Mouse (Mus musculus): ENCODE data around the gene Astn1.

Astn1 gene

GRCm38 (mm10) chr1:158739132-158739919 lies 377.3 kb downstream of the Astn1 start:
- peak; percentile 8 for DNase-seq (ENCODE audit: low read depth, low spot score)

- DNase-seq (ENCODE audit: low read depth, low spot score) = no peak
Observed at GRCm38 (mm10) chr1:158740161-158740766, 378.2 kb downstream of the Astn1 start.

- peak; percentile 45 for DNase-seq (ENCODE audit: low read depth, low spot score)
Observed at GRCm38 (mm10) chr1:158740949-158741348, 378.9 kb downstream of the Astn1 start.
